Mouse (Mus musculus) neural tube, embryonic 12.5 days (tissue): ENCODE data around the gene Ptpn3. TPM values are rescaled to one million over a fixed set of nuclear protein-coding genes. Genes with fewer than 3 reads are reported as not detected.

Source experiments
- ATAC-seq: fragments of 200-750 bp; cut with Nextera tagmentation; 2 replicates; pipeline ENCODE4 v1.8.0; 2017; ENCODE audit warnings: low read depth, mild to moderate bottlenecking, moderate TSS enrichment, moderate library complexity; ENCODE audit not compliant: low FRiP score
- H3K27ac ChIP-seq: fragments of 300-500 bp; sonication (generic); 2 replicates; pipeline ENCODE4 v1.5.1; 2016
- H3K27me3 ChIP-seq: fragments of 300-500 bp; sonication (generic); replicated peaks from 2 replicates; pipeline ENCODE4 v1.6.1; 2016; ENCODE audit warnings: mild to moderate bottlenecking
- H3K36me3 ChIP-seq: fragments of 300-500 bp; sonication (generic); 2 replicates; pipeline ENCODE4 v1.6.1; 2016; ENCODE audit warnings: mild to moderate bottlenecking
- H3K4me1 ChIP-seq: fragments of 300-500 bp; sonication (generic); 2 replicates; pipeline ENCODE4 v1.6.1; 2016
- H3K4me2 ChIP-seq: fragments of 300-500 bp; sonication (generic); replicated peaks from 2 replicates; pipeline ENCODE4 v1.6.1; 2016; ENCODE audit warnings: mild to moderate bottlenecking
- H3K4me3 ChIP-seq: fragments of 300-500 bp; sonication (generic); 2 replicates; pipeline ENCODE4 v1.5.1; 2016
- H3K9ac ChIP-seq: fragments of 300-500 bp; sonication (generic); 2 replicates; pipeline ENCODE4 v1.6.1; 2016; ENCODE audit warnings: mild to moderate bottlenecking
- H3K9me3 ChIP-seq: fragments of 300-500 bp; sonication (generic); 2 replicates; pipeline ENCODE4 v1.6.1; 2016; ENCODE audit warnings: mild to moderate bottlenecking
- WGBS: fragments of 180-500 bp; shearing (Covaris S2); methylation state at CpG from one replicate; pipeline ENCODE4 v1.1.7; 2016; 5-methylcytosine and 5-hydroxymethylcytosine counted together
- polyA plus RNA-seq: library from polyadenylated mRNA; unstranded; fragments of >200 nt; fragmentation: Nextera tagmentation; extraction: Ambion mirVana; gene quantifications from 2 replicates; pipeline ENCODE4 v1.2.1, GENCODE M21; 2016

Ptpn3 gene
- polyA plus RNA-seq, 1 experiment from 2014 or later = 5.8 TPM

GRCm38 (mm10) chr4:57256761-57257160 is 44.9 kb downstream of the Ptpn3 start:
- no peak overlapping the region for H3K9ac ChIP-seq
- no peaks in the 10 kb centered on the region for H3K36me3 ChIP-seq
- 85% methylated on average over 4 of the region's 4 CpGs for whole genome bisulfite sequencing

GRCm38 (mm10) chr4:57254412-57254811 is 47.2 kb downstream of the Ptpn3 start:
- no peaks in the 10 kb centered on the region for H3K36me3 ChIP-seq
- H3K4me1 ChIP-seq = peaks cover 10% of the 10 kb centered on the region

More at GRCm38 (mm10) chr4:57256761-57257160, 44.9 kb downstream of the Ptpn3 start:
- ATAC-seq = no peak
- H3K4me3 ChIP-seq = no peak overlapping the region
- no peaks in the 10 kb centered on the region for H3K9me3 ChIP-seq
- H3K27me3 ChIP-seq = no peaks in the 10 kb centered on the region
- no peak overlapping the region for H3K4me2 ChIP-seq
- H3K4me1 ChIP-seq = peaks cover 9% of the 10 kb centered on the region
- H3K27ac ChIP-seq = no peak overlapping the region

GRCm38 (mm10) chr4:57250636-57251035 is 51.0 kb downstream of the Ptpn3 start:
- no peaks in the 10 kb centered on the region for H3K9me3 ChIP-seq
- ATAC-seq = no peak
- H3K27me3 ChIP-seq = no peaks in the 10 kb centered on the region
- peaks cover 8% of the 10 kb centered on the region for H3K4me1 ChIP-seq
- no peak overlapping the region for H3K4me2 ChIP-seq
- H3K27ac ChIP-seq = no peak overlapping the region
- no peak overlapping the region for H3K9ac ChIP-seq
- H3K36me3 ChIP-seq = no peaks in the 10 kb centered on the region
- H3K4me3 ChIP-seq = no peak overlapping the region
- WGBS = 46% methylated on average over 2 of the region's 2 CpGs

More at GRCm38 (mm10) chr4:57254412-57254811, 47.2 kb downstream of the Ptpn3 start:
- Histone ChIP-seq H3K27ac (no peak overlapping the region), H3K4me2 (no peak overlapping the region), H3K4me3 (no peak overlapping the region), H3K9me3 (no peaks in the 10 kb centered on the region), H3K27me3 (no peaks in the 10 kb centered on the region), H3K9ac (no peak overlapping the region)
- 85% methylated on average over 6 of the region's 6 CpGs for WGBS
- no peak for ATAC-seq

GRCm38 (mm10) chr4:57249108-57249507 is 52.5 kb downstream of the Ptpn3 start:
- Histone ChIP-seq H3K36me3 (no peaks in the 10 kb centered on the region), H3K4me2 (no peak overlapping the region; the same call in 1 of the 2 replicates), H3K9me3 (no peaks in the 10 kb centered on the region), H3K4me3 (no peak overlapping the region), H3K27me3 (no peaks in the 10 kb centered on the region), H3K4me1 (peaks cover 8% of the 10 kb centered on the region), H3K9ac (no peak overlapping the region), H3K27ac (no peak overlapping the region)
- 0 out of 2 replicates have a peak, but pooled peaks have one; percentile 21 for ATAC-seq
- WGBS = 15% methylated on average over 8 of the region's 8 CpGs

GRCm38 (mm10) chr4:57244874-57245273 is 56.8 kb downstream of the Ptpn3 start:
- no peaks in the 10 kb centered on the region for H3K27me3 ChIP-seq
- no peaks in the 10 kb centered on the region for H3K36me3 ChIP-seq
- 95% methylated on average over 10 of the region's 10 CpGs for WGBS
- no peaks in the 10 kb centered on the region for H3K9me3 ChIP-seq
- no peak overlapping the region for H3K27ac ChIP-seq
- H3K9ac ChIP-seq = no peak overlapping the region
- no peak for ATAC-seq
- no peak overlapping the region for H3K4me3 ChIP-seq
- H3K4me2 ChIP-seq = no peak overlapping the region
- H3K4me1 ChIP-seq = peaks cover 8% of the 10 kb centered on the region

GRCm38 (mm10) chr4:57243312-57243711 is 58.3 kb downstream of the Ptpn3 start:
- Histone ChIP-seq H3K9me3 (no peaks in the 10 kb centered on the region), H3K36me3 (no peaks in the 10 kb centered on the region), H3K4me3 (no peak overlapping the region), H3K9ac (no peak overlapping the region), H3K27me3 (no peaks in the 10 kb centered on the region), H3K27ac (no peak overlapping the region), H3K4me1 (no peaks in the 10 kb centered on the region), H3K4me2 (no peak overlapping the region)
- 74% methylated on average over 11 of the region's 11 CpGs for WGBS
- ATAC-seq = no peak

- H3K4me1 ChIP-seq = no peaks in the 10 kb centered on the region
- H3K27me3 ChIP-seq = no peaks in the 10 kb centered on the region
- ATAC-seq = no peak
- no peaks in the 10 kb centered on the region for H3K36me3 ChIP-seq
- H3K27ac ChIP-seq = no peak overlapping the region
- no peak overlapping the region for H3K4me2 ChIP-seq
- no peak overlapping the region for H3K4me3 ChIP-seq
- H3K9ac ChIP-seq = no peak overlapping the region
- no peaks in the 10 kb centered on the region for H3K9me3 ChIP-seq
- WGBS = 85% methylated on average over 10 of the region's 10 CpGs
Observed at GRCm38 (mm10) chr4:57240934-57241333, 60.7 kb downstream of the Ptpn3 start.

GRCm38 (mm10) chr4:57240100-57240499 is 61.5 kb downstream of the Ptpn3 start:
- H3K36me3 ChIP-seq = no peaks in the 10 kb centered on the region
- 85% methylated on average over 7 of the region's 7 CpGs for WGBS
- H3K9ac ChIP-seq = no peak overlapping the region
- ATAC-seq = no peak
- H3K27me3 ChIP-seq = no peaks in the 10 kb centered on the region
- no peaks in the 10 kb centered on the region for H3K4me1 ChIP-seq
- H3K4me3 ChIP-seq = no peak overlapping the region
- no peaks in the 10 kb centered on the region for H3K9me3 ChIP-seq
- no peak overlapping the region for H3K27ac ChIP-seq
- H3K4me2 ChIP-seq = no peak overlapping the region

- 59% methylated on average over 6 of the region's 6 CpGs for WGBS
- no peaks in the 10 kb centered on the region for H3K4me1 ChIP-seq
- H3K9me3 ChIP-seq = no peaks in the 10 kb centered on the region
- H3K36me3 ChIP-seq = no peaks in the 10 kb centered on the region
- H3K27me3 ChIP-seq = no peaks in the 10 kb centered on the region
- no peak overlapping the region for H3K9ac ChIP-seq
- no peak for ATAC-seq
- H3K27ac ChIP-seq = no peak overlapping the region
- H3K4me3 ChIP-seq = no peak overlapping the region
- H3K4me2 ChIP-seq = no peak overlapping the region
Observed at GRCm38 (mm10) chr4:57239112-57239511, 62.5 kb downstream of the Ptpn3 start.

GRCm38 (mm10) chr4:57238118-57238517 is 63.5 kb downstream of the Ptpn3 start:
- H3K27ac ChIP-seq = no peak overlapping the region
- H3K4me1 ChIP-seq = no peaks in the 10 kb centered on the region
- no peak overlapping the region for H3K9ac ChIP-seq
- no peaks in the 10 kb centered on the region for H3K36me3 ChIP-seq
- no peak for ATAC-seq
- H3K4me2 ChIP-seq = no peak overlapping the region
- no peaks in the 10 kb centered on the region for H3K27me3 ChIP-seq
- no peaks in the 10 kb centered on the region for H3K9me3 ChIP-seq
- 74% methylated on average over 7 of the region's 7 CpGs for WGBS
- H3K4me3 ChIP-seq = no peak overlapping the region

GRCm38 (mm10) chr4:57236513-57236912 is 65.1 kb downstream of the Ptpn3 start:
- H3K27ac ChIP-seq = no peak overlapping the region
- H3K4me2 ChIP-seq = no peak overlapping the region
- ATAC-seq = no peak
- 82% methylated on average over 5 of the region's 5 CpGs for WGBS
- H3K4me3 ChIP-seq = no peak overlapping the region
- H3K9me3 ChIP-seq = no peaks in the 10 kb centered on the region
- H3K9ac ChIP-seq = no peak overlapping the region
- H3K27me3 ChIP-seq = no peaks in the 10 kb centered on the region
- H3K4me1 ChIP-seq = no peaks in the 10 kb centered on the region
- no peaks in the 10 kb centered on the region for H3K36me3 ChIP-seq

GRCm38 (mm10) chr4:57235741-57236140 is 65.9 kb downstream of the Ptpn3 start:
- no peak overlapping the region for H3K4me3 ChIP-seq
- no peak overlapping the region for H3K27ac ChIP-seq
- ATAC-seq = no peak
- H3K4me2 ChIP-seq = no peak overlapping the region
- H3K36me3 ChIP-seq = no peaks in the 10 kb centered on the region
- H3K9ac ChIP-seq = no peak overlapping the region
- no peaks in the 10 kb centered on the region for H3K4me1 ChIP-seq
- no peaks in the 10 kb centered on the region for H3K9me3 ChIP-seq
- no peaks in the 10 kb centered on the region for H3K27me3 ChIP-seq
- WGBS = 58% methylated on average over 4 of the region's 4 CpGs

- Histone ChIP-seq H3K4me2 (no peak overlapping the region), H3K4me3 (no peak overlapping the region), H3K36me3 (no peaks in the 10 kb centered on the region), H3K9ac (no peak overlapping the region), H3K9me3 (no peaks in the 10 kb centered on the region), H3K27ac (no peak overlapping the region), H3K27me3 (no peaks in the 10 kb centered on the region), H3K4me1 (no peaks in the 10 kb centered on the region)
- no peak for ATAC-seq
- WGBS = 90% methylated on average over 7 of the region's 7 CpGs
Observed at GRCm38 (mm10) chr4:57234348-57234747, 67.3 kb downstream of the Ptpn3 start.
